Mouse (Mus musculus) skeletal muscle tissue, adult 2 months (tissue): Measurements from ENCODE around the gene Col4a3.

Source experiments
- DNase-seq: peaks from one replicate; pipeline ENCODE4 v3.0.0-alpha.2; 2012; ENCODE audit warnings: low read depth, low spot score

Col4a3 gene

DNA sequence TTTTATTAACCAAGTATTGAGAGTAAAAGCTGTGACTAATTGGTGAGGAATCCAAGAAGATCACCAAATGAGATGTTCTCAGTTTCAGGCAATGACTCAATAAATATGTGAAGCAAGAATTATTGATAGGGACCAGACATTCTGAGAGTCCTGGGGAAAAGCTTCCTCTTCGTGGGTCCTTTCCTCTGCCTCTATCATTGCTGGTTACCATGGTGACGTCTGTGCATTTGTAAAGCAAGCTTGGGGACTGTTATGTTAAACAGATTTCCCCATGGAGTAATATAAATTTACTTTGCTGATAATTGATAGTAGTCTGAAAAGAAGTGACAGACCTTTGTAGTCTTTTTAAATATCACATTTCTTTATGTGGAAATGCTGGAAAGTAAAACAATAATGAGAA is 76.8 kb downstream of the Col4a3 start:
- DNase-seq = no peak

DNA sequence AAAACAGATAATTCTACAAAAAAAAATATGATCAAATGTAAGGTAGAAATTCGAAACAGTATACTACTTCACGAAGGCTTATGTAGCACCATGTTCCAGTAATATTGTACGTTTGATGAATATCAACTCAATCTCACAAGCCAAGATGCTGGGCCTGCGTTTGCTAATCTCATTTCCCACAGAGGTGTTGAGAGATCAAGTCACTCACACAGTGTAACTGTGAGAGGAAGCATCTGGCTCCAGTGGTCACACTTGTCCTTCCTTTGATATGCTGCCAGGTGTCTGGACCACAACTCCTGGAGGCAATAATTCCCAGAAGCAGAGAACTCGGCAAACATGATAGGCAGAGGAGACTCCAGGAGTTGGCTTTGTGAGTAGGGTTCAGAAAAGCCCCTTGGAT is 99.6 kb downstream of the Col4a3 start:
- DNase-seq = no peak

DNA sequence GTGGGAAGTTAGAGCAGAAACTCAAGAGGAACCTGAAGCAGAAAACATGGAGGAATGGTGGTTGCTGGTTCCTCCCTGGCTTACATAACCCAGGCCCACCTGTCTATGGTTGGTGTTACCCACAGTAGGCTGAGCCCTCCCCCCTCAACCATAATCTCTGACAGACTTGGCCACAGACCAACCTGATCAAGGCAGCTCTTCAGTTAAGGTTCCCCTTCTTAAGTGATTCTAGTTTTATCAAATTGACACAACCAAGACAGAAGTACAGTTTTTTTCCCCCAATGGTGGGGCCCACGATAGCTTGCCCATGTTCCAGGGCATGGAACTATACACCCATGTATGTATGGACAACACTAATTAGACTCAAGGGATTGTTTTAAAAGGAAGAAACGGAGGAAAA is 100.1 kb downstream of the Col4a3 start:
- no peak for DNase-seq

DNA sequence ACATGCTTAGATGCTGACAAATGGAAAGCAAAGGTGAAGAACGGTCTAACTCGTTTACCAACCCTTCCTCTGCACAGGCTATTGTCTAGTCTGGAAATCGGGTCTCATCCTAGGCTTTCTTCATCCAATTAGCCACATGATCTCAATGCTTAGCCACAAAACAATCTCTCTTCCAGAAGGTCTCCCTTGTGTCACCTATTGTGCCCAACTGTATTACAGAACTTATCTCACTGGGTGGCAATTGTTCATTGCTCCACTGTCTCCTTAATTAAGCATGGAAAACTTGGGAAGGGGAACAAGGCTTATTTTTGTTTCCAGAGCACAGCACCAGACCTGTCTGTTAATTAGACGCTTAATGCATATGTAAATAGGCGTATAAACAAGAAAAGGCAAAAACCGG is 101.2 kb downstream of the Col4a3 start:
- no peak for DNase-seq

DNA sequence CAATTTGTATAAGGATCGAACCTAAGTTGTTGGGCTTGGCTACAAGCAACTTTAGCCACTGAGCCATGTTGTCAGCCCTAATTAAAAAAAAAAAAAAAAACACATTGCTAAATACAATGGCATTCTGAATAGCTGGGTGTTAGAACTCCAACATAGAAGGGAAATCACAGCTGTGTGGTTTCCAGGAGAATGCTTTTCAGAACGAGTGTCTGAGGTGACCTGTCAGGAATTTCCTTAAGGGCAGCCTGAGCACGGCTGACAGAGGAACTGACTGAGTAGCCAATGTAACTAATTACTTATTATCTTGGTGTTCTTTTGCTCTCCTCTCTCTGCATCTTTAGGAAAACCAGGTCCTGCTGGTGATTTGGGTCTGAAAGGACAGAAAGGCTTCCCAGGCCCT is 109.2 kb downstream of the Col4a3 start:
- DNase-seq = no peak

DNA sequence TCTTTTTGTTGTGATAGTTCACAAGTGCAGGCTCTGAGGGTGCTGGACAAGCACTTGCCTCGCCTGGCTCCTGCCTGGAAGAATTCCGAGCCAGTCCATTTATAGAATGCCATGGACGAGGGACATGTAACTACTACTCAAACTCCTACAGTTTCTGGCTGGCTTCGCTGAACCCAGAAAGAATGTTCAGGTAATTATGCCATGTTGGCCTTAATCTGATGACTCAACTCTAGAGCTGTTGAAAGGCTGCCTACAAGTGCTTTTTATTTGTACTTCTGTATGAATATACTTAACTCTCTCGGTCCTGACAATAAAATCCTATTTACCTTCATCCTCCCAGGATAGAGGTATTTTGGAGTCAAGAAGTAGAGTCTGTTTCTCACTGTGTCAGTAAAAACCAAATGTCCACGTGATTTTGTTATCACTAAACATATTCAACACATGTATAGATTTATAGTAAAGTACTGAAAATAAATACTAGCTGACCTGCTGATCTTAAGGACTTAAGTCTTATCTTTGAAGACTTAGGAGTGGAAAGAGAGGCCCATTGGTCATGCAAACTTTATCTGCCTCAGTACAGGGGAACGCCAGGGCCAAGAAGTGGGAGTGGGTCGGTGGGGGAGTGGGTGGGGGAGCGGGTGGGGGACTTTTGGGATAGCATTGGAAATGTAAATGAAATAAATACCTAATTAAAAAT is 131.2 kb downstream of the Col4a3 start:
- DNase-seq = no peak

DNA sequence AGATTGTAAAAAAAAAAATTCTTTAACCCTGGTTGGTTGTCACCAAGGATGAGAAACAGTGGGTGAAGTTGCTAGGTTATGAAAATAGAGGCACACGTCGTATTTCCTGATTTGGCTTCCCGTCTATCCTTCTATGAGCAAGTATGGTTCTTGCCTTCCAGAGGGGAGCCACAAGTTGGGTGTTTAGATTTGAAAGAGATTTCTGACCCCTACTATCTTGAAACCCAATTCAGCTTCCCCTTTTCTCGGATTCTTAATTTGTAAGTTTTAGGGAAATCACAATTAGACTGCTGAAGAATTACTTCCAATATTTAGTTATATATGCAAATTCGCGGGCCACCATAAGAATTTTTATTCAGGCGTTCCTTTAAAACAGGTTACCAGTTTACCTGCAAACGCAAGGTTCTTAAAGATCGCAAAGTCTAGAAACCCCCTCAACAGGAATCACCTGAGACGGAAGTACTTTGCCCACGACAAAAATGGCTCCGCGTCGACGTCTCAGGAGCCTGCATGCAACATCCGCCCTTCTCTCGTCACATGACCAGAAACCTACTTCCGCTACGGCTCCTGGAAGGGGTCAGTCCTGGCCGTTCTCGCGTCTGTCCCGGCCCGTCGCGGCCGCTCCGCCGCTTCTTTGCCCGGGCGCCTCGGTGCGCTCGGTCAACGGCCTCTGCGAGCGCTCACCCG is 137.8 kb downstream of the Col4a3 start, which contains the start of gene Mff:
Mff (plus strand) TSS at position 552 of the 687 bp plus-strand sequence.
- DNase-seq = peak; percentile 92

DNA sequence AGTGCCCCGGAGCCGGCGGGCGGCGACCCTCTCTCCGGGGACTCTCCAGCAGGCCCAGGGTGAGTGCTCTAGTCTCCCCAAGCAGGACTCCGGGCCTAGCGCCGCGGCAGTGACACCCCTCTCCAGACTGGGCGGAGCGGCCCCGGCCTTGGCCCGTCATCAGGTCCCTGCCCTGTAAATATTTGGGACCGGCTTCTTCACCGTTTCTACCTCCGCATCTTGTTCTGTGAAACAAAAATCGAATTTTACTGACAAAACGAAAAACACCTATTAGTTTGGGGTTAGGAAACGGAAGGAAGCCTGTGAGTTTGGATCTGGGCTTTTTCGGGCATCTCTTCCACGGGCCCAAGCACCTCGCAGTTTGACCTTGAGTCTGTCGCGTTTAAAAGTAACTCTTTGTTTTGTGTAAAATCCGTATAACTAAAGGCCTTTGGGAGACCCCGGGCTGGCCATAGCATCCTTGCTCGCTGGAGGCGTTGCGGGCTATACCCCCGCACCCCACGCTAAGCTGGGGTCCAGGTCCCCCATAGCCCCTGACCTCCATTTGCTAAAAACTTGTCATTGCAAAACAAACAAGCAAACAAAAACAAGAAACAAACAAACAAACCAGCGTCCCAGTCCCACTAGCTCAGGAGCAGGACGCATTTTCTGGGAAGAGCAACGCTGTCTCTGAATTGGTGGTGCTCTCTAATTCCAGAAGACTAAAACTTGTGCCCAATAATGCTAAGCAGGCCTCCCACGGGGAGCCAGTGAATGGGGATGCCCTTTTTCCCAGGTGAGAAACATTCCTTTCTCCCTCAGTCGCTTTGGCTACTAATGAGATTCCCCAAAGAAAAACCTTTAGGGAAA is 138.5 kb downstream of the Col4a3 start:
- DNase-seq = no peak

DNA sequence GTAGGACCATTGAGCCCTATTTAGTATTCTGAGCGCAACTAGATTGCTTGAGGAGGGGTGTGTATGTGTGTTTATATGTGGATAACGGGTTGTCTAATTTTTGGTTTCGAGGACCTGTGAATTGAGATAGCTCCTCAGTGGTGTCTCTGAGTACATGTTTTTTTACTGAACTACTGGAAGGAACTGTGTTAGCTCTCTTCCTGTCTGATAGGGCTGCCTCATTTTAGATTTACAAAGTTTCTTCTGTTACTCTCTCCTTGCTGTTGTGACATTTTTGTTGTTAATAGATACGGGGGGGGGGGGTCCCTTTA is 139.1 kb downstream of the Col4a3 start:
- DNase-seq = no peak

DNA sequence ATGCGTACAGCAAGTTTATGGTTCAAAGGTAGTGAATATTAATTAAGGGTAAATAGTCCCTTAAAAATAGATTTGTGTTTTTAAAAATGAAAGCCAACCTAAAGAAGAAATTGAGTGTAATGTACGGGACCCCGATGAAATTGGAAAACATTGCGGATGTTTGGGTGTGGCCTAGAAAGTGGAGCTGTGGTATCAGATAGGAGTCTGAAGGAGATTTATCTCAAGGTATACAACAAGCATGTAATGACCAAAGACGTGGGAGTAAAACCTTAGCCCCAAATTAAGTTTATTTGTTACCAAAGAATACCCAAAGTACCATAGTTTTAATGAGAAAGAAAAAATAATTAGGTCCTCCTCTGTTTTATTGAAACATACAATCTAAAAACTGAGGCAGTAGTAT is 139.8 kb downstream of the Col4a3 start:
- no peak for DNase-seq

DNA sequence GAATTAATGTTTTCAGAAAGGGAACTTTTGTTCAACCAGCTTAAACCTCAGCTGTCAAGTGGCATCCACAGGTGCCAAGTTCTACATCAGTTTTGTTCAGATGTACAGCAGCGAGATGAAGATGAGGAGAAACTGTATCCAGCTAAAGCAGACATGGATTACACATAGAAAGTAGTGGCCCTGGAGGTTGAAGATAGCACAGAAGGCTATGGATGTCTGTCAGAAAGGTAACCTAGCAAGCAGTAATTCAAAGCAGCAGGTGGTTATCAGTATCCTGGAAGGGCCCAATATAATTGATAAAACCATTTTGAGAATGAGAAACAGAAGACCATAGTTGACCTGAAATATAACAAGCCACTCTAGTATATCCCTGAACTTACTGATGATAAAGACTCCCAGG is 146.6 kb downstream of the Col4a3 start:
- DNase-seq = no peak

DNA sequence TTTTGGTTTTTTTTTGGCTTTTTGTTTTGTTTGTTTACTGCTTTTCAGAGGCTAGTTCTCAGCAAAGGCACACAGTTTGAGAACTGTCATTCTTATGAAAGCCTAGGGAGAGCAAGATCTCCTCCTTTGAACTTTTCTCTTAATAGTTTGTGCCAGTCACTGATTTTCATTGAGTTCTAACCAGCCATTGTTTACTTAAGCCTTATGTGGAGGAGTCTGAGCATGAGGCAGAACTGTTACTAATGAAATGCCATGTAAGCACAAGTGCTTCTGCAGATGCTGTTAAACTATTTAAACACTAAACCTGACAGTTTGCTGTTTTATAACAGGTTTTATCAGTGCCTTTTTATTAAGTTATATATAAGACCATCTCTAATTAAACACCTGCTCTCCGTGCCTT is 151.3 kb downstream of the Col4a3 start:
- DNase-seq = no peak

DNA sequence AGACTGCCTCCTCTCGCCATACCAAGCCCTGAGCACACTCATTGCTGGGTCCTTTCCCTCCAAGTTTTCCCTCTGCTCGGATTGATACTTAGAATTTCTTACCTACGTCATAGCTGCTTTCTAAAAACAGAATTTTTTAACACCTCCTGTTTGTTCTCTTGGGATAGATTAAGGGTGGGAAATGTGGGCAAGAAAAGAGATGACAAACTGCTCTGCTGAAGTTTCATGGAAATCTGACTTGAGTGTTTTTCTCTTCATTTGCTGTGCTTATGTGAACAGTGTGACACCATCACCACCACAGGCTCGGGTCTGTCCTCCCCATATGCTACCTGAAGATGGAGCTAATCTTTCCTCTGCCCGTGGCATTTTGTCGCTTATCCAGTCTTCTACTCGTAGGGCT is 154.8 kb downstream of the Col4a3 start:
- no peak for DNase-seq

DNA sequence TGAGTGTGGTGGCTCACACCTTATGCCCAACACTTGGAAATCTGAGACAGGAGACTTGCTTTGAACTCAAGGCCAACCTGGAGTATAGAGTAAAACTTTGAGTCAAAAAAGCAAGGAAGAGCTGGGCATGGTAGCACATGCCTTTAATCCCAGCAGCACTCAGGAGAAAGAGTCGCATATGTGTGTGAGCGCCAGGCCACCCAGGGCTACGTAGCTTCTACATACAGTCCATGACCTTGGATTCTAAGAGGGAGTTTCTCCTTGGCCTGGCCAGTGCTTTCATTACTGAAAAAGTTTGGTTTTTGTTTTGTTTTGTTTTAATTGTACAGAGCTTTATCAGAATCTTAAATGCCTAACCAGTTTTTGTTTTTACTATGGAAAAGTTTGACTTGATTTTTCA is 157.2 kb downstream of the Col4a3 start:
- DNase-seq = no peak

DNA sequence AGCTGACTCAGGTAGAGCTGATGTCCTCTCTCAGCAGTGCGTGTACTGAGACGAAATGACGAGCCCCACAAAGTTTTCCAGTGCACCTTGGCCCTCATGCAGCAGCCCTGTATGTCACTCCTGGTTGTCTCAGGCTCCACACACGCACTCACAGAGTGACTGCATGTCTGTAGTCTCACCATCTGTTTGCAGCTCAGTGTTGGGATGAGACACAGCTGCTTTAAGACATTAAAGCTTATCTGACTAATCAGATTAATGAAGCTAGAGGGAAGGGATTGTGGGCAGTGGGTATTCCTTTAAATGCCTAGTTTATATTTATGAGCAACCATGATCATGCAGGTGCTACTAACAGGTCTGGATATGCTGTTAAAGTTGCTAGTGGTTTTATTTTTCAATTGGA is 159.7 kb downstream of the Col4a3 start:
- DNase-seq = no peak

DNA sequence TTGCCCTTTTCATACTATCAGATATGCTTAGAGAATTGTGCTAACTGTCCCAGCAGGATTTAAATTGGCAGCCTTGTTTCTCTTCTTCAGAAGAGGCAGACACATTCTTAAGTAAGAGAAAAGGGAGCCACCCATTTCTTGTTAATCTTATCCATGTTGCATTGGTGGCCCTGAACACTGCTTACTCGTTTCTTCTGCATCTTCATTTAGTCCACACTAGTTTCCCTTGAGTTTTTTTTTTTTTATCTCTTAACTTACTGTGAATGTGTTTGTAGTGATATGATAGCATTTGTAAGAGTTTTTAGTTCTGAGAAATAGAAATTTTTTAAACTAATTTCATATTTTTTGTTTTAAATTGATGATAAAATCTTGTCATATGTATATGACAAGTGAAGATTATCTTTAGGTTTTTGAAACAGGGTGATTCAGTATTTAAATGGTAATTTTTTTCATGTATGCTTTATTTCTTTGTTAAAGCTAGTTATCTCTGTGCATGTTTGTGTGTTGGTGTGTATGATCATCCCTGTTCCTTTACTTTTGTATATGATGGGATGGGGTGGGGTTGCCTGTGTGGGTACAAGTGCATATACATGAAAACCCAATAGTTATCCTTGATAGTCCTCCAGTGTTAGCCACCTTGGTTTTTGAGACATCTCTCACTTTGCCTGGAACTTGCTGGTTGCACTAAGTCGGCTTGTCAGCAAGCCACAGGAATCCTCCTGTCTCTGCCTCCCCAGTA is 161.2 kb downstream of the Col4a3 start:
- DNase-seq = no peak

DNA sequence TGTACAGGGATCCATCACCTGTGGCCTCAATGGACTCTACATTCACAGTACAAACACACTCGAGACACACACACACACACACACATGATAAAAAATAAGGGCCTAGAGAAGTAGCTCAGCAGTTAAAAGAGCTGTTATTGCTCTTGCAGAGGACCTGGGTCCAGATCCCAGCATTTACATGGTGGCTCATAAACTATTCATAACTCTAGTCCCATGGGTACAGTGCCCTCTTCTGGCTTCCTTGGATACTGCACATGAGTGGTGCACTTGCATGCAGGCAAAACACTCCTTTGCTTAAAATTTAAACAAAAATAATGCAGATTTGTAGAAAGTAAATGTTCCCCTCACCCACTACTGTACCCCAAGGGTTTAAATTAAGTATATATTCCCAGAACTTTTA is 172.8 kb downstream of the Col4a3 start:
- DNase-seq = no peak

DNA sequence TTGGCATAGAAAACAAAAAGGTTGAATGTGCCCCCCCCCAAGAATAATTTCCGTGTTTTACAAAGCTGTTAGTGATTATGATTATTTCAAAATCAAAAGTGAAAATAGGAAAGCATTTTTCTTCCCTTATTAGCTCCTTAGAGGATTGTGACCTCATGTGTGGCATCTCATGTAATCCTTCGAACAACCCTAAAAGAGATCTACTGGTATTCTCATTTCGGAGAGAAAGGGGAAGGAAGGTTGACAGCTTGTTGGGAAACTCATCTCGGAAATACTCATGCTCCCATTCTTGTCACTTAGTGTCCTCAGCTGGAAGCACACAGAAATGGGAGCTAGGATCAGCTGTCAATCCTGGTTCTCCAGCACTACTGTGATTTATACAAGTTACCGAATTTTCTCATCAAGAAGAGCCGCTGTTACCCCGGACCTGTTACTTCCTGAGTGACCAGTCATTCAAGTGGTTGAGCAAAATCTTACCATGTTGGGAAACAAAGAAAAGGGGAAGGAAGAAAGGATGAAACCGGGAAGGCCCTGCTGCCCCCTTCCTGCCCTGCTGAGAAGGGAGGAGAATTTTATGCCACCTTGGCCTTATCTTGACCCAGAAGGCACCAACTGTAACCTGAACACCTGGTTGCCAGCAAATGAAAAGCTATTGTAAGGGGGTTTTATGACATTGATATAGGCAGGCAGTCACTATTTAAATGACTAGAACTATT is 174.9 kb downstream of the Col4a3 start:
- DNase-seq = no peak

DNA sequence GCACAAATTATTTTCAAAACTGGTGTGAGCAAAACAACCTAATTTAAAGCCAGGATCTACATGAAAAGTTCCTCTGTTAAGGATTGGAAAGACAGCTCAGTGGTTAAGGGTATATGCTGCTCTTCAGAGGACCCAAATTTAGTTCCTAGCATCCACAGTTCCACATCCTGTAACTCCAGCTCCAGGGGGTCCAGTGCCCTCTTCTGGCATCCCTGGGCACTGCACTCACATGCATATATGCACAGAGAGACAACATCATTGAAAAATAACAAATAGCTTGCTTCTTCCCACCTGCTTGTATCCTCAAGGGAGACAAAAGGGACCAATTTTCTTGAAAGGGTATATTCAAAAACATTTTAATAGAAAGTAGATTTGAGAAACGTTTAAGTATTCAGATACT is 175.6 kb downstream of the Col4a3 start:
- no peak for DNase-seq

DNA sequence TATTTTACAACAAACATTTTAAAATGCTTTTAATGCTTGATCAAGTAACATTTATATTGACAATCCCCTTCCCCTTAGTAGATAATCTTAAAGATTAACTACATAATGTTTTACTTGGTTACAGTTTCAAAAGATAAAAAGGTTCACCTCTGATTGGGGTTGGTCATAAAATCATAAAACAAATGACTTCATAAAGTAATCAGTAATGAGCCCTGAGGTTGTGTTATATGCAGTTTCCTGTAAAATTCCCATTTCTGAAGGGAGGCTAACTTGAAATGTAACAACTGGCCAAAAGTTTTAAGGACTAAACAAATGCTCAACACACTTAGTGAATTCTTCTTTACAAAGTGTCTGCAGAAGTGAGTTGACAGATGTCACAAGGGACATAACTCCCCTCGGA is 179.5 kb downstream of the Col4a3 start:
- DNase-seq = no peak

DNA sequence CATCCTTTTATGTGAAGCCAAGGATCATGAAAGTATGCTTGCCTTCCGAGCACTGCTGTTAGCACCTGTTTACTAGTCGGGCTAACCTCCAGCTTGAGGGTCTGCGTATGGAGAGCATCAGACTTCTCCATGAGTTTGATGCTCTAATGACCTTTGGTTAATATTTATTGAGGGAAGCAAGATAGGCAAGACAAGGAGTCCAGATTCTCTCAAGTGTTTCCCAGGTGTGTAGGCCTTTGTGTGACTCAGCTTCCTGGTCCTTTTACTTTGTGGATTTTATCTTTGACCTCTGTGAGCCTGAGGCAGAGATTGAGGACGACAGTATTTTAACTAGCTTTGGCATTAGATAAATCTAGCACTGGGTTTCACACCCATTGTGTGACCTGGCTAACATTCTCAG is 179.9 kb downstream of the Col4a3 start:
- no peak for DNase-seq
